Comparison of ENCODE assay signal across 8 mouse cellular contexts in the genomic region with DNA sequence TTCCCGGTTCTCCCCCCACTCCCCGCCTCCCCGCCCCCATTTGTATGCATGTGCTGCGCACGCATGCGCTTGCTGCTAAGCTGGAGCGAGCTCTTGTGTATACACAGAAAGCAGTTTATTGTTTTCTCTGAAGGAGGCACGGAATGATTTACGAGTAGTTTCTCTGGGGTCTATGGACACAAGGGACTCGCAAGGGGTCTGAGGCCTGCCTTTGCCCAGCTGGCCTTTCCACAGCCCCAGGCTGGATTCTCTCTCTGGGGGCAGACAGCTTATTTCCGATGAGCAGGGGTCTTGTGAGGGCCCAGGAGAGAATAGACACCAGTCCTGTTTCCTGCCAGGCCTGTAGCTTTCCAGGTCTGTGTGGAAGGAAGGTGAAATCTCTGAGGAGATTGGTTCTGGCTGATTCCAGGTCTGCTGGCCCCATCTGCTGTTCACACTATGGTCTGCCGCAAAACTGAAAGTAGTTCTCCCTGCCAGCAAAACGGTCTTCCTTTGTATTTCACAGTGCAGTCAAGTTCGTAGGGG.
A peak's percentile ranks its signal among the peaks of the same experiment; 100 is the strongest.
DNase-seq lines count a peak whose midpoint lies in the region; ATAC-seq lines count a peak whose summit lies in the region.

No protein-coding gene starts in this region.

- no peak overlapping the region for H3K9ac ChIP-seq in embryonic facial prominence, embryonic 11.5 days (replicated peaks; ENCODE audit: low read length)
- H3K9ac ChIP-seq in heart, embryonic 11.5 days (ENCODE audit: low read depth, low read length), result 0 out of 2 replicates have a peak overlapping the region, but pooled peaks have one; percentile 24
- H3K9ac ChIP-seq in limb, embryonic 13.5 days, result peak overlapping the region; percentile 50

- H3K27ac ChIP-seq in embryonic facial prominence, embryonic 11.5 days (replicated peaks; ENCODE audit: low read depth, low read length), result no peak overlapping the region
- H3K27ac ChIP-seq in heart, embryonic 11.5 days (ENCODE audit: low read depth, low read length), result no peak overlapping the region
- peak overlapping the region; percentile 72 for H3K27ac ChIP-seq in limb, embryonic 13.5 days

- 61% methylated on average over 14 of the region's 14 CpGs for WGBS in embryonic facial prominence, embryonic 11.5 days
- WGBS in heart, embryonic 11.5 days (ENCODE audit: insufficient replicate concordance), result 74% methylated on average over 14 of the region's 14 CpGs
- WGBS in limb, embryonic 13.5 days, result 29% methylated on average over 14 of the region's 14 CpGs

- H3K9me3 ChIP-seq in embryonic facial prominence, embryonic 11.5 days (replicated peaks; ENCODE audit: control insufficient read depth, low read length), result no peaks in the 10 kb centered on the region
- no peaks in the 10 kb centered on the region for H3K9me3 ChIP-seq in heart, embryonic 11.5 days (replicated peaks; ENCODE audit: control insufficient read depth, low read length)
- no peaks in the 10 kb centered on the region for H3K9me3 ChIP-seq in limb, embryonic 13.5 days

- ATAC-seq in embryonic facial prominence, embryonic 11.5 days (replicated peaks; ENCODE audit: insufficient number of reproducible peaks, low FRiP score, low TSS enrichment, low read depth), result no peak; the same call in 1 of the 2 replicates
- ATAC-seq in heart, embryonic 11.5 days (replicated peaks; ENCODE audit: insufficient number of reproducible peaks, low FRiP score, low TSS enrichment), result 0 out of 2 replicates have a peak, but pooled peaks have one; percentile 57
- ATAC-seq in limb, embryonic 13.5 days (ENCODE audit: low FRiP score, low read depth), result peak; percentile 87

- no peak overlapping the region for H3K4me3 ChIP-seq in embryonic facial prominence, embryonic 11.5 days (ENCODE audit: low read depth, low read length)
- H3K4me3 ChIP-seq in heart, embryonic 11.5 days (ENCODE audit: low read depth, low read length), result no peak overlapping the region
- H3K4me3 ChIP-seq in limb, embryonic 13.5 days, result no peak overlapping the region

- no peaks in the 10 kb centered on the region for H3K27me3 ChIP-seq in embryonic facial prominence, embryonic 11.5 days (ENCODE audit: control insufficient read depth, insufficient read depth, low read length)
- H3K27me3 ChIP-seq in heart, embryonic 11.5 days (ENCODE audit: control insufficient read depth, insufficient read depth, low read length), result no peaks in the 10 kb centered on the region
- no peaks in the 10 kb centered on the region for H3K27me3 ChIP-seq in limb, embryonic 13.5 days

- no peaks in the 10 kb centered on the region for H3K36me3 ChIP-seq in embryonic facial prominence, embryonic 11.5 days (replicated peaks; ENCODE audit: control insufficient read depth, insufficient read depth, low read depth, low read length)
- H3K36me3 ChIP-seq in heart, embryonic 11.5 days (ENCODE audit: control insufficient read depth, insufficient read depth, low read length), result no peaks in the 10 kb centered on the region
- H3K36me3 ChIP-seq in limb, embryonic 13.5 days, result no peaks in the 10 kb centered on the region

- peak; percentile 23 to 45 for DNase-seq in urinary bladder, adult 18-20 months (ENCODE audit: low spot score in 2 of 2)
- DNase-seq in urinary bladder, postnatal 25 days (ENCODE audit: low spot score), result no peak
- DNase-seq in embryonic facial prominence, embryonic 11.5 days (ENCODE audit: low spot score), result peak; percentile 71
- DNase-seq in kidney, adult 9 months, result peak; percentile 61
- peak; percentile 72 for DNase-seq in neural tube, embryonic 10.5 days (ENCODE audit: extremely low spot score, low spot score)
- peak; percentile 61 for DNase-seq in thymus, postnatal 0 days (ENCODE audit: low spot score)

- no peak overlapping the region for H3K4me2 ChIP-seq in embryonic facial prominence, embryonic 11.5 days (ENCODE audit: low read depth, low read length)
- H3K4me2 ChIP-seq in heart, embryonic 11.5 days, result no peak overlapping the region
- H3K4me2 ChIP-seq in limb, embryonic 13.5 days (replicated peaks), result peak overlapping the region; percentile 56

- no peaks in the 10 kb centered on the region for H3K4me1 ChIP-seq in embryonic facial prominence, embryonic 11.5 days (ENCODE audit: control insufficient read depth, insufficient read depth, low read length)
- H3K4me1 ChIP-seq in heart, embryonic 11.5 days (ENCODE audit: control insufficient read depth, insufficient read depth, low read length), result peaks cover 9% of the 10 kb centered on the region
- H3K4me1 ChIP-seq in limb, embryonic 13.5 days, result peaks cover 23% of the 10 kb centered on the region
